ENCODE assay signal across 26 mouse cellular contexts in the genomic region with DNA sequence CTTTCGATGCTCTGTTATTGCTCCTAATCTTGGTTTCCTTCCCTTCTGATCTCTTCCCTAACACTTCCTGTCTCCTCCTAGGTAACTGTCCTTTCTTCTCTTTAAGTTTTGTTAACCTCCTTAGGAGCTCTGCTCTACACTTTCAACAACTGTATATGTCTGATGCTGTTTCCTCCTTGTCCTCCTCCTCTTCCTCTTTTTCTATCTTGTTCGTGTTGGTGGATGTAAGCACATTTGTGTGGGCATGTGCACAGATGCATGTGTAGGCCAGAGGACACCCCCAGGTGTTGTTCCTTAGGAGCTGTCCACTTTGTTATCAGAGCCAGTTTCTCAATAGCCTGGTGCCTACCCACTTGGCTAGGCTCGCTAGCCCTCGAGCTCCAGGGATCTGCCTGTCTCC.
"Had no signal": no experiment of that assay in that cellular context is flagged by ENCODE, and none has a peak within 500 bp of the region (broad histone marks: within the 10 kb centered on the region; RNA-seq: fewer than 3 reads in every experiment).

No protein-coding gene starts in this region.

- H3K4me2 ChIP-seq: heart, embryonic 12.5 days; hindbrain, embryonic 12.5 days; hindbrain, embryonic 14.5 days; intestine, embryonic 15.5 days; limb, embryonic 12.5 days; liver, embryonic 11.5 days; liver, embryonic 13.5 days had no signal

- DNase-seq: gastrocnemius, postnatal 14 days; gastrocnemius, postnatal 36 days; heart, adult 18-20 months; heart, postnatal 10 days; heart, postnatal 4 days; kidney, adult 18-20 months; kidney, adult 8-10 months; kidney, postnatal 10 days; kidney, postnatal 25 days; kidney, postnatal 4 days; liver; liver, embryonic 13.5 days had no signal

- H3K4me1 ChIP-seq: limb, embryonic 10.5 days; limb, embryonic 12.5 days had no signal

- H3K27me3 ChIP-seq: heart, embryonic 12.5 days; hindbrain, embryonic 12.5 days; intestine, embryonic 15.5 days; limb, embryonic 12.5 days; liver, embryonic 13.5 days had no signal

- H3K36me3 ChIP-seq: heart, embryonic 10.5 days; heart, embryonic 12.5 days; hindbrain, embryonic 10.5 days; hindbrain, embryonic 12.5 days; intestine, embryonic 15.5 days; limb, embryonic 10.5 days; limb, embryonic 12.5 days; liver, embryonic 13.5 days had no signal

- H3K4me3 ChIP-seq: heart, embryonic 10.5 days; heart, embryonic 12.5 days; hindbrain, embryonic 10.5 days; hindbrain, embryonic 12.5 days; intestine, embryonic 15.5 days; layer of hippocampus, adult 2 months; left cerebral cortex, adult 2 months; limb, embryonic 10.5 days; limb, embryonic 12.5 days; liver, embryonic 13.5 days had no signal

- H3K9ac ChIP-seq: heart, embryonic 12.5 days; hindbrain, embryonic 12.5 days; hindbrain, embryonic 14.5 days; intestine, embryonic 15.5 days; limb, embryonic 12.5 days; liver, embryonic 13.5 days had no signal

- H3K9me3 ChIP-seq: heart, embryonic 10.5 days; heart, embryonic 12.5 days; hindbrain, embryonic 10.5 days; hindbrain, embryonic 12.5 days; intestine, embryonic 15.5 days; limb, embryonic 10.5 days; limb, embryonic 12.5 days; liver, embryonic 13.5 days had no signal

- H3K27ac ChIP-seq: heart, embryonic 10.5 days; hindbrain, embryonic 10.5 days; hindbrain, embryonic 12.5 days; hindbrain, embryonic 14.5 days; intestine, embryonic 15.5 days; layer of hippocampus, adult 2 months; left cerebral cortex, adult 2 months; limb, embryonic 10.5 days; limb, embryonic 12.5 days; liver, embryonic 13.5 days had no signal

- ATAC-seq: hindbrain, embryonic 16.5 days; inflammation-experienced regulatory T-cells, adult 6 months; intestine, embryonic 15.5 days; intestine, postnatal 0 days had no signal
